Mouse (Mus musculus) kidney, adult 2 months (tissue): ENCODE results near the gene Serpina3n.

Source experiments
- CTCF ChIP-seq: fragments of 200-500 bp; conservative IDR thresholded peaks from 2 replicates; pipeline ENCODE4 v1.5.1; 2011; ENCODE audit warnings: low read depth, mild to moderate bottlenecking, control low read depth, low read length, moderate library complexity, mixed read lengths; ENCODE audit not compliant: insufficient read depth, insufficient read length
- POLR2A ChIP-seq: fragments of 200-500 bp; IDR thresholded peaks from one replicate; pipeline ENCODE4 v1.6.1; 2011; ENCODE audit warnings: low read depth, low read length, control low read depth

DNA sequence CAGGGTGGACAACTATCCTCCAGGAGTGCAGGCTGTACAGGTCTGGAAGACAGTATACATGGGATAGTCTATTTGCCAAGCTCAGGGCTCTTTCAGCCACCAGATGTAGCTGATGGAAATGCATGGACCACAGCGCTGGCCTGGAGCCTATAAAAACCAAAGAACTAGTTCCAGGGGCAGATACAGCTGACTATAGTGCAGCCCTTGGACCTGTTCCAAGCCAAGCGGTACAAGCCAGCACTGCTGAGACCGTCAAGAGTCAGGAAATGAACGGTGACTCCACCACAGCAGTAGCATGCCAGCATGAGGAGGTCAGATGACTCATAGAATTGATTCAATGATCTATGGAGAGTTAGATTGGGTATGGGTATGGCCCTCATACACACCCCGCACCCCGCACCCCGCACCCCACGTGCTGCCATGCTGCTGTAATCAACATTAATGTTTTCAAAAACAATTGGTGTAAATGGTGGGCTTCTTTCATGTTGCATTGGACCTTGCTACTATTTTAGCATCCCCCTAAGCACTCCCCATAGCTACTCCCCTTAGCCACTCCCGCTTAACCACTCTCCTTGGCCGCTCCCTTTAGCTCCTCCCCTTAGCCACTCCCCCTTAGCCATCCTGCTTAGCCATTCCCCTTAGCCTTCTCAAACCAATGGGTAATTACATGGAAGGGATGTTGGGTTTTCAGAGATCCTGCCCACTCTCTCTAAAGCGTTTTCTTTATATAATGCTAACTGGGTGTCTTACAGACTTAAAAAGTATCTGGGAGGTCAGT lies 16.3 kb downstream of the Serpina3n start:
- TF ChIP-seq CTCF, result no peak
- no peak for TF ChIP-seq POLR2A
